Comparison of ENCODE assay signal across 22 mouse cellular contexts in the genomic region with DNA sequence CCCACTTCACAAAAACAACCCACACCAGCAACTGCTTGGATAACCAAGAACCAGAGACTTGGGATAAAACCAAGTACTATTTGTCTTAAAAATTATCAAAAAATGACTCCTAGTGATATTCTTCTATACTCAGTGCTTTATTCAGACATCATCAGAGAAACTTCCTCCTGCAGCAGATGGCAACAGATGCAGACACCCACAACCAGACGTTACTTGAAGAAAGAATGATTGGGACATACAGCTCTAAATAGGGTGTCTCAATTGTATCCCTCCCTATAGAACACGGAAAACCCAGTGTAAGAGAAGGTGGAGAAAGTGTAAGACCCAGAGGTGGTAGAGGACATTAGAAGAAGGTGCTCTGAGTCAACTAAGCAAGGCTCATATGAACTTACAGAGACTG.
DNase-seq lines count a peak whose midpoint lies in the region; ATAC-seq and TF ChIP-seq lines count a peak whose summit lies in the region.
"Had no signal": no experiment of that assay in that cellular context is flagged by ENCODE, and none has a peak within 500 bp of the region (broad histone marks: within the 10 kb centered on the region; RNA-seq: fewer than 3 reads in every experiment).

No protein-coding gene starts in this region.

- H3K27ac ChIP-seq in intestine, postnatal 0 days (ENCODE audit: low read depth, low read length) = no peak overlapping the region
- H3K27ac ChIP-seq: embryonic facial prominence, embryonic 13.5 days; forebrain, embryonic 12.5 days; heart, adult 2 months; heart, embryonic 15.5 days; hindbrain, embryonic 10.5 days; hindbrain, embryonic 14.5 days had no signal

- no peak for ATAC-seq in intestine, postnatal 0 days
- ATAC-seq: forebrain, embryonic 16.5 days had no signal

- TF ChIP-seq CTCF in intestine, postnatal 0 days (IDR thresholded peaks at IDR 0.05; ENCODE audit: low read depth) = no peak

- no peak overlapping the region for H3K9ac ChIP-seq in intestine, postnatal 0 days (ENCODE audit: low read depth, low read length)
- H3K9ac ChIP-seq: embryonic facial prominence, embryonic 13.5 days; forebrain, embryonic 12.5 days; heart, embryonic 15.5 days; hindbrain, embryonic 14.5 days had no signal

- H3K4me2 ChIP-seq in intestine, postnatal 0 days (replicated peaks; ENCODE audit: low read depth) = no peak overlapping the region
- H3K4me2 ChIP-seq: embryonic facial prominence, embryonic 13.5 days; forebrain, embryonic 12.5 days; heart, embryonic 11.5 days; heart, embryonic 15.5 days; hindbrain, embryonic 14.5 days had no signal

- no peaks in the 10 kb centered on the region for H3K9me3 ChIP-seq in intestine, postnatal 0 days (ENCODE audit: control insufficient read depth)
- H3K9me3 ChIP-seq: embryonic facial prominence, embryonic 13.5 days; forebrain, embryonic 12.5 days; heart, embryonic 15.5 days; hindbrain, embryonic 10.5 days had no signal

- H3K4me3 ChIP-seq in intestine, postnatal 0 days (ENCODE audit: low read depth, low read length) = no peak overlapping the region
- H3K4me3 ChIP-seq: embryonic facial prominence, embryonic 13.5 days; forebrain, embryonic 12.5 days; heart, adult 2 months; heart, embryonic 15.5 days; hindbrain, embryonic 10.5 days had no signal

- no peaks in the 10 kb centered on the region for H3K36me3 ChIP-seq in intestine, postnatal 0 days (ENCODE audit: control insufficient read depth, insufficient read depth)
- H3K36me3 ChIP-seq: embryonic facial prominence, embryonic 13.5 days; forebrain, embryonic 12.5 days; heart, embryonic 15.5 days; hindbrain, embryonic 10.5 days had no signal

- no peaks in the 10 kb centered on the region for H3K27me3 ChIP-seq in intestine, postnatal 0 days (replicated peaks; ENCODE audit: control insufficient read depth, insufficient read depth, low read length)
- H3K27me3 ChIP-seq: embryonic facial prominence, embryonic 13.5 days; forebrain, embryonic 12.5 days; heart, embryonic 15.5 days had no signal

- H3K4me1 ChIP-seq in intestine, postnatal 0 days (replicated peaks; ENCODE audit: control insufficient read depth, insufficient read depth, low read length) = no peaks in the 10 kb centered on the region
- H3K4me1 ChIP-seq: embryonic facial prominence, embryonic 13.5 days; forebrain, embryonic 12.5 days; heart, embryonic 15.5 days; hindbrain, embryonic 10.5 days had no signal

- 78% methylated on average over 2 of the region's 2 CpGs for WGBS in intestine, postnatal 0 days

- DNase-seq in frontal cortex, postnatal 36 days (ENCODE audit: low spot score in 2 of 2) = peak; percentile 6 to 28
- DNase-seq in frontal cortex, postnatal 14 days (ENCODE audit: low spot score in 2 of 2) = no peak
- peak; percentile 7 for DNase-seq in right cerebral cortex, adult 18-20 months
- no peak for DNase-seq in right cerebral cortex, postnatal 4 days
- DNase-seq in layer of hippocampus, adult 9-10 months (ENCODE audit: low spot score) = peak; percentile 8
- DNase-seq in telencephalon, adult 2 months (ENCODE audit: low read depth, low spot score) = peak; percentile 43
- DNase-seq in heart, postnatal 4 days = no peak
- DNase-seq: adrenal gland, postnatal 10 days; cerebellum, adult 11-12 months; cerebellum, adult 9-11 months; cerebellum, postnatal 36 days; gastrocnemius, postnatal 14 days; heart, adult 2 months; heart, postnatal 14 days had no signal

Comparison
In these comparisons a context has a peak if more than half of its experiments do, and no peak if none do; other contexts are left out.
1. DNase-seq: peak in frontal cortex, postnatal 36 days (2 of 2), right cerebral cortex, adult 18-20 months (single experiment), layer of hippocampus, adult 9-10 months (single experiment) and telencephalon, adult 2 months (single experiment); none in frontal cortex, postnatal 14 days (0 of 2), right cerebral cortex, postnatal 4 days (single experiment) and heart, postnatal 4 days (single experiment).